Mouse (Mus musculus) adrenal gland, postnatal 10 days (tissue): ENCODE data around the gene Gm11232. TPM values are rescaled to one million over a fixed set of nuclear protein-coding genes. Genes with fewer than 3 reads are reported as not detected.

Experiments
- DNase-seq: peaks from one replicate; pipeline ENCODE4 v3.0.0; 2021; ENCODE audit warnings: mixed read lengths
- long read RNA-seq, 2 experiments: library from polyadenylated mRNA; stranded (forward); transcript quantifications; one replicate each; pipeline ENCODE4 v2.0.0; 2021
- total RNA-seq, 2 experiments: library from RNA; stranded (reverse); gene quantifications; 2 replicates each; pipeline ENCODE4 v1.2.3; 2021

Gene Gm11232
- not detected for total RNA-seq
- long read RNA-seq, experiment 1 = 0 reads
- long read RNA-seq, experiment 2 = 0 reads

DNA sequence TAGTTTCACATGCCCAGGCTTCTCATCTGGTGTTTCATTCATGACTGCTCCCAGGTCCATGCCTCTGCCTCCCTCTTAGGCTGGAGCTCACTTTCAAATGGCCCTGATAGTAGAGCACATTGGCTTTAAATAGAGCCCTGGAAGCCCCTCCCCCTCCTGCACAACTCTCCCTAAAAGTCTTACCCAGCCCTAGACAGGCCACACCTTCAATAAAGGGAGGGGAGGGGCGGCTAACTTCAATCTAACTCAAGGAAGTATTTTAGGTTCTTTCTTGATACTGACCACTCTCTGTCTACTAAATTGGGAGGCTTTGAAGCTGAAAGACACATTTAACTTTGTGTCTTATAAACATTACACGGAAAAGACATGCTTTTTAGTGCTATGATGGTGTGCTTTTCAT lies at the start of gene Gm11232:
Gene Gm11232, minus strand, starts transcription at position 101 of the 400 bp plus-strand sequence.
- no peak for DNase-seq

DNA sequence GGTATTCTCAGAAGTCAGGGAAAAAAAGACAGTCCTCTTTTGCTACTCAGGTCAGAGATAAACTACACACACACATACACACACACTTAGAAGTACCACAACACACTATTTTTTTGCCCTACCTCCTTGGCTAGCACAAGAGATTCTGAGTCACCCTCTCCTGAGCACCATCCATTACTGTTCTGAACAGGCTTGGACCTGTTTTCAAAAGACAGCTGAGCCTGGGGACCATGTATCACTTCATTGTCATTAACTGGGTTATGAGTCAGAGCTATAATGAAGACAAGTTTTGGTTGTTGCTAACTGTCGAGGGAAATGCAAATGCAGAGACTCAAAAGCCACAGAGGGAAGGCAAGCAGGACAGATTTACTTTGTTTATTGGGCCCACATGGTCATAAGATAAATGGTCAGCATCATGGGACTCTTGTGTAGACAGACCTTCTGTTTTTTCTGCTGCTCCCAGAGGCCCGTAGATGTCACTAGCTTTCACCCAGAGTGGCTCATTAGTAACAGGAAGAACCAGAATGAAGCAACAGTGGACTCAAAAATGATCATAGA lies 48.3 kb upstream of the Gm11232 start:
- peak; percentile 3 for DNase-seq

DNA sequence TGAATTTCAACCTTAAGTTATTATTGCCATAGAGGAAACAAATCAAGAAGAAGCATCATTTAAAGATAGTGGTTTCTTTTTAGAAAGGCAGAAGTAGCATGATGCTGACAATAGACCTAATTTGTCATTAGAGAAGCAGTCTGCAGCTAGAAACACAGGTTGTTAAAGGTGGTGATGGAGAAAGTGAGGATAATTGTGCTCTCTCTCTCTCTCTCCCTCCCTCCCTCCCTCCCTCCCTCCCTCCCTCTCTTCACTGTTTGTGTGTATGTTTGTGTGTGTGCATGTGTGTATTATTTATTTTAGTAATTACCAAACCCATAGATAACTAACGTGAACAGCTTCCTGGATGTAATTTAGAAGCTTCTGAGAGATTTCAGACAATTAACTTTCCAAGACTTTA lies 7.8 kb upstream of the Gm11232 start:
- no peak for DNase-seq

- no peak for DNase-seq
These were observed 7.3 kb upstream of the Gm11232 start for GRCm38 (mm10) chr4:71765071-71765470.

GRCm38 (mm10) chr4:71756441-71757221 lies 1.1 kb downstream of the Gm11232 start:
- DNase-seq = no peak

- no peak for DNase-seq
These were observed 12.0 kb downstream of the Gm11232 start for GRCm38 (mm10) chr4:71745741-71746140.

DNA sequence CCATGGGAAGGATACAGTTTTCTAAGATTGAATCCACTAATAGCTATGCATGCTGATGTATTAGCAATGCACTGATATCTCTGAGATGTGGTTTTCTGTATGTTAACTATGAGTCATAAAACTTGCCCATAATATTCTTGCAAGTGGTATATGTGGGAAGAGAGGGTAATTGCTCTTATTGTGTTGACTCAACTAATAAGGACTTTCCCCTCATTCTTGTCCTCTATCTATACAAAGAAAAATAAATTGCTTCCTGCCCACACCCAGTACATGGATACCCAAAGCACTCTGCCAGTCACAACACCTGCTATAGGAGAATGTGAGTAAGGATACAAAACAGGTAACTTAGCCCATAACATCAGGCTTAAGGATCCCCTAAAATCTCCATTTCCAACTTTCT lies 21.2 kb downstream of the Gm11232 start:
- no peak for DNase-seq

- DNase-seq = no peak
These were observed 22.5 kb downstream of the Gm11232 start for GRCm38 (mm10) chr4:71735261-71735660.

DNA sequence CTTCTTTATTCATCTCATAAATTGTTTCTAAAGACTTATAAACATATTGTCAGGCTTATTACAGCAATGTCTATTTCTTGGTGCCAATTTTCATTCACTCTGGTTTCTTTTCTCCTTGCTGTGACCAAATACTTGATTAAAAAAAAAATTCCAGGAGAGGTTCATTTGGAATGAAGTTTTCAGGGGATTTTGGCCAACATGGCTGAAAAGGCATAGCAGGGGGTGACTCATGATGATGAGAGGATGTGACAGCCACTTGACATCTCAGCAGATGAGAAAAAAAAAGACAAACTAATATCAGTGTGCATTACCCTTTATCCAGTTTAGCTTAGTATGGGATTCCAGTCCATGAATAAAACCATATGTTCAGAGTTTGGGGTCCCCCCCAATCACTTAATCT lies 28.4 kb downstream of the Gm11232 start:
- DNase-seq = no peak

DNA sequence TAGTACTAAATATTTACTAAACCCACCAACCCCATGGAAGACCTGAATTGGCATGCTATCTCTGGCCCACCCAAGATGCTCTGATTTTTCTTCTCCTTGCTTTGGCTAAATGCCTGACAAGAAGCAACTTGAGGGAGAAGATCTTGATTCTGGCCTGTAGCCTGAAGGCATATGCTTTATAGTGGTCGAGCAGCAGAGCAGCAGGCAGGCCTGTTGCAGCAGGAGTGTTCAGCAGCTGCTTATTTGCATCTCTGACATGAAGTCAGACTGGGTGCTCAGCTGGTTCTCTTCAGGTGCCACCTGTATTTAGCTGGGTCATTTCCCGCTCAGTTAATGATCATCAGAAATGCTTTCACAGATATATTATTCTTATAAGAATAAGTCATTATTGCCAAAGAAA lies 30.2 kb downstream of the Gm11232 start:
- no peak for DNase-seq

GRCm38 (mm10) chr4:71727056-71727455 lies 30.7 kb downstream of the Gm11232 start:
- DNase-seq = no peak

DNA sequence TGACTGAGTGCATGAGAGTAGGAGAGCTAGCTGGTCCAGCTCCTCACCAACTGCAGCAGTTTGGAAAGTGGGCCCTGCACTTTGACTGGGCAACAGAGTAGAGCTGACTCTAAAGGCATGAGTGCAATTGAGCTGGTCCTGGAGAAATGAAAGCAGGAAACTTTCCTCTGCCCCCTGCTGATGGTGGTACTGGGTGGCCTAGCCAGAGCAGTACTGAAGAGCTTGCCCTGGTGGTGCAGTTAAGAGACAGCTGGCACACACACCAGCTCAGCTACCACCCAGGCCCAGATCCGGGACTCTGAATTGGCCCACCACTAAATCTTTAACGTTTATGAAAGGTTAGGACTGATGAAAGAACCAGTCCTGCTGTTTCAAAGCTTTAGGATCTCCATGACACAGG lies 31.9 kb downstream of the Gm11232 start:
- peak; percentile 1 for DNase-seq
